Mouse (Mus musculus): ENCODE results near the gene Lpar5.

Lpar5 gene

DNA sequence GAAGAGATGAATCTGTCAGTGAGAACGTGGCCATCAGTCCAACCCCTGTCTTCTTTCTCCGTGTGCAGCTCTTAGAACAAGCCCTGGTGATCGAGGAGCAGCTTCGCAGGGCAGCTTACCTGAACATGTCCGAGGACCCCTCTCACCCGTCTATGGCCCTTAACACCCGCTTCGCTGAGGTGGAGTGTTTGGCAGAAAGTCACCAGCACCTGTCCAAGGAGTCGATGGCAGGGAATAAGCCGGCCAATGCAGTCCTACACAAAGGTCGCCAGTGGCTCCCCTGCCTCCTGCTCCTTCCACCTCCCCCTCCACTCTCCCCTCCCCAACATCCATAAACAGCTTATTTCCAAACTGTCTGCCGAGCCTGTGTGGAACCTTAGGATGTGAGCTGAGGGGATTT, 61.0 kb downstream of the Lpar5 start:
- DNase-seq (ENCODE audit: low read depth, low spot score), result no peak

DNA sequence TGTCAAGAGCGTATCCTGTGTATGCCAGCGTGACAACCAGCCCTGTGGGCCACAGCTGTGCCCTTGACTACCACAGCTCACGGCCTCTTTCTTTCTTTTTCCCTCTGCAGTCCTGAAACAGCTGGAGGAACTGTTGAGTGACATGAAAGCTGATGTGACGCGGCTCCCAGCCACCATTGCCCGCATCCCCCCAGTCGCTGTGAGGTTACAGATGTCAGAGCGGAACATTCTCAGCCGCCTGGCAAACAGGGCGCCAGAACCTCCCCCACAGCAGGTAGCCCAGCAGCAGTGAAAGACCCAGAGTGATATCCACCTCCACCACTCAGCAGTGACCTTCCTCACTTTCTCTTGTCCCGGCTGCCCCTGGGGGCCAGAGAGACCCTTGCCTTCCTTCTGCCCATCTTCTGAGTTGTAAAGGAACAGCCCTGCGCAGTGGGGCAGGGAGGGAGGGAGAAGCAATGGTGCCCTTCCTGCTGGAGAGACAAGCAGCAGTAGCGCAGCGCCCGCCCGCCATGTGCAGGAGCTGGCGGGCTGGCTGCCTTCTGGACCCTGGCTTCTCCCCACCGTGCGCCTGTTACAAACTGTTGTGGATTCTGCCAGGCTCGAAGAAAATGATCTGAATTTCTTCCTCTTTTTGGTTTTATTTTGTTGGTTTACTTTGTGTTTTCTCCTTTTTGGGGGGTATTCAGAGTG, 62.1 kb downstream of the Lpar5 start:
- no peak for DNase-seq (ENCODE audit: low read depth, low spot score)

DNA sequence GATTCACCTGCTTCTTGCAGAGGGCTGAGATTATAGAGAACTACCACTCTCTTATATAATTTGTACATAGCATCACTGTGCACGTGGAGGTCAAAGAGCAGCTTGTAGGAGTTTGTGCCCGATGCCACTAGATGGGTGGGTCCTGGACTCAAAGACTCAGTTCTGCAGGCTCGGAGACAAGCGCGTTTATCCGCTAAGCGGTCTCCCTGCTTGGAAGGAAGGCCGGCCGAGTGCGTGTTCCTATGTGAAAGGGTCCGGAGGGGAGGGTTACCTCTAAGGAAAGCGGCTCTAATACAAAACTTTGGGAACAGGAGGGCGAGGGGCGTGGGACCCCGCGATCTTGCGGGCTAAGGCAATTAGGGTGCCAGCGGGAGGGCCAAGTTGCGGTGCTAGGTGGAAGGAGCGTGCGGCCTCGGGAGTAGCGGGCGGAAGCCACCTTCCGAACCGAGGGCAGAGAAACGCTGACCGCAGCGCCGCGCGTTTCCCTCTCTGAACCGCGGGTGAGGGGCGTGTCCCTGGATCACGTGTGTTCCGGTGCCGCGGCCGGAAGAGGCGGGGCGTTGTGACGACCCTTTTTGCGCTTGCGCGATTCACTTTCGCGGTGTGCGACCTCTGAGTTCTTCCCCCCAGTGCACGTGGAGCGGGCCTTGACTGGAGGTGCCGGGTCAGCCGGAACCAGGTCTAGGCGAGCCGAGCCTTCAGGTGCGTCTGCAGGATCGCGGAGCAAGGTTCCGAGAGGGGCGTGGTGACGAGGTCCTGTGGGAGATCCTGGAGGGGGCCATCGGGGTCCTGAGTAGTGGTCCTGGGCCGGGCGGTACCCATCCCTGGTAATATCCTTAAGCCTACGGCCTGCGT, 63.8 kb downstream of the Lpar5 start, which contains the start of gene Nop2:
TSS of gene Nop2 (plus strand) at position 608 of the 855 bp plus-strand sequence.
- peak; percentile 98 for DNase-seq (ENCODE audit: low read depth, low spot score)
